Mouse (Mus musculus): ENCODE results near the gene Ankrd17.

DNA sequence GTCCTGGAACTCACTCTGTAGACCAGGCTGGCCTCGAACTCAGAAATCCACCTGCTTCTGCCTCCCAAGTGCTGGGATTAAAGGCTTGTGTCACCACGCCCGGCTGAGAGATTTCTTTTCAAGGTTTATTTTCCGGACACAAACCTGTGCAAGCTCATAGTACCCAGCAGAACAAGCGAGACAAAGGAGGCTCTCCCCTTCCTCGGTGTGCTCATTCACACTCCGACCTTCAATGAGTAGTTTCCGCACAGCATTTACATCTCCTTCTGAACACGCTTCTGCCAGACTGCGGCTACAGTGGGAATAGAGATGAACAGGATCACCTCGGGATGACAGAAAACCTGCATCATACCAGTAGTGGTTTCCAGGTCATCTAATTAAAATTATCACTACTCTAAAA, 68.0 kb downstream of the Ankrd17 start:
- TF ChIP-seq CTCF (IDR thresholded peaks at IDR 0.05; ENCODE audit: borderline replicate concordance, extremely low read depth, insufficient read depth, insufficient read length), result no peak
- no peak for TF ChIP-seq POLR2A (IDR thresholded peaks at IDR 0.05; ENCODE audit: borderline replicate concordance, extremely low read depth, insufficient read depth, insufficient read length, poor library complexity, severe bottlenecking)

All from brain, embryonic 14.5 days (tissue).